15 mouse cellular contexts compared by ENCODE assay signal in the genomic region with DNA sequence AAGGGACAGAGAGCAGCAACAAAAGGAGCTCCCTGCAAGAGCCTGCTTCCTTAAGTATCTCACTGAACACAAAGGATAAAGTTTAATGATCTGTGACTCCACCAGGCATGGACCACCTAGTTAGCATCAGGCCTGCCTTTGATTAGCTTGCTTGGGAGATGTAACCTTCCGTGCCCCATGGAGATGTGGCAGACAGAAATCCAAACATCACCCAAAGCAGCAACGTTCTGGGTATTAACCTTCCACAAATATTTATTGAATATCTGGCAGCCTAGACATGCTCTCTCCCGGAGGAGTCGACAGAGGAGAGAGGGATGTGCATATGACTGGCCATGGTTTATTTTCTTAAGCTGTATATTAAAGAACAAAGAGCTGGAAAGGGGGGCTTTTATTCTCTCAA.
A peak's percentile ranks its signal among the peaks of the same experiment; 100 is the strongest.
DNase-seq lines count a peak whose midpoint lies in the region; ATAC-seq lines count a peak whose summit lies in the region.
"Had no signal": no experiment of that assay in that cellular context is flagged by ENCODE, and none has a peak within 500 bp of the region (broad histone marks: within the 10 kb centered on the region; RNA-seq: fewer than 3 reads in every experiment).

No protein-coding gene starts in this region.

- DNase-seq in kidney, postnatal 14 days = no peak
- peak; percentile 23 for DNase-seq in retina, embryonic 14.5 days (ENCODE audit: low spot score)
- no peak for DNase-seq in retina, postnatal 1 day
- peak; percentile 66 for DNase-seq in yolk sac, embryonic 10.5 days (ENCODE audit: low spot score)
- DNase-seq in spleen, adult 18-20 months = no peak
- no peak for DNase-seq in gastrocnemius, adult 8-10 months (ENCODE audit: low spot score in 2 of 2)
- DNase-seq: cerebellum, adult 18-20 months; forebrain, postnatal 0 days; left cerebral cortex, postnatal 4 days; lung, postnatal 14 days had no signal

- 4% methylated on average over 4 of the region's 4 CpGs for WGBS in kidney, embryonic 15.5 days
- 10% methylated on average over 4 of the region's 4 CpGs for WGBS in intestine, embryonic 15.5 days

- no peaks in the 10 kb centered on the region for H3K9me3 ChIP-seq in kidney, embryonic 15.5 days (replicated peaks)
- no peaks in the 10 kb centered on the region for H3K9me3 ChIP-seq in intestine, embryonic 15.5 days
- H3K9me3 ChIP-seq: neural tube, embryonic 15.5 days had no signal

- H3K9ac ChIP-seq in kidney, embryonic 15.5 days = no peak overlapping the region
- H3K9ac ChIP-seq in intestine, embryonic 15.5 days = no peak overlapping the region
- H3K9ac ChIP-seq: forebrain, postnatal 0 days; neural tube, embryonic 15.5 days had no signal

- H3K36me3 ChIP-seq in kidney, embryonic 15.5 days = no peaks in the 10 kb centered on the region
- no peaks in the 10 kb centered on the region for H3K36me3 ChIP-seq in intestine, embryonic 15.5 days
- H3K36me3 ChIP-seq: G1E; neural tube, embryonic 15.5 days had no signal

- peaks cover 42% of the 10 kb centered on the region for H3K27me3 ChIP-seq in kidney, embryonic 15.5 days
- no peaks in the 10 kb centered on the region for H3K27me3 ChIP-seq in intestine, embryonic 15.5 days (replicated peaks)
- H3K27me3 ChIP-seq: neural tube, embryonic 15.5 days had no signal

- H3K4me3 ChIP-seq in kidney, embryonic 15.5 days (replicated peaks) = no peak overlapping the region
- H3K4me3 ChIP-seq in intestine, embryonic 15.5 days (replicated peaks) = no peak overlapping the region
- H3K4me3 ChIP-seq: neural tube, embryonic 15.5 days had no signal

- H3K4me1 ChIP-seq in kidney, embryonic 15.5 days = peaks cover 24% of the 10 kb centered on the region
- H3K4me1 ChIP-seq in intestine, embryonic 15.5 days (replicated peaks) = no peaks in the 10 kb centered on the region

- H3K27ac ChIP-seq in kidney, embryonic 15.5 days = no peak overlapping the region
- no peak overlapping the region for H3K27ac ChIP-seq in intestine, embryonic 15.5 days
- H3K27ac ChIP-seq: neural tube, embryonic 15.5 days had no signal

- ATAC-seq in kidney, embryonic 15.5 days (replicated peaks; ENCODE audit: low FRiP score) = peak; percentile 88
- ATAC-seq in intestine, embryonic 15.5 days = peak; percentile 29; the same call in 1 of the 2 replicates
- ATAC-seq: forebrain, postnatal 0 days; inflammation-experienced regulatory T-cells, adult 6 months had no signal

- no peak overlapping the region for H3K4me2 ChIP-seq in kidney, embryonic 15.5 days
- H3K4me2 ChIP-seq in intestine, embryonic 15.5 days (replicated peaks) = no peak overlapping the region
- H3K4me2 ChIP-seq: neural tube, embryonic 15.5 days had no signal

Comparison
In these comparisons a context has a peak if more than half of its experiments do, and no peak if none do; other contexts are left out.
1. DNase-seq: peak in retina, embryonic 14.5 days (single experiment) and yolk sac, embryonic 10.5 days (single experiment); none in kidney, postnatal 14 days (single experiment), retina, postnatal 1 day (single experiment), spleen, adult 18-20 months (0 of 2) and gastrocnemius, adult 8-10 months (0 of 2).